Mouse (Mus musculus): Measurements from ENCODE around the gene Gm42688. TPM values are rescaled to one million over a fixed set of nuclear protein-coding genes. Genes with fewer than 3 reads are reported as not detected.

The Gm42688 gene
- 1 to 10 TPM; 6.3 to 6.5 TPM for total RNA-seq (2021)

- peak; percentile 90 for DNase-seq (ENCODE audit: extremely low spot score in 1 of 2, low spot score in 2 of 2)
- intact Hi-C loops (cut with DNase I) = loop anchor here (2.0 kb wide), 1 partner anchor 105 kb away; no protein-coding TSS in a partner anchor
These were observed at the start of gene Gm42688, which contains the start of gene Ccdc142 for GRCm38 (mm10) chr6:83101316-83101687. Gene Gm42688 (plus strand): TSS chr6:83101617. Gene Ccdc142 (plus strand): TSS chr6:83101601.

- intact Hi-C loops (cut with DNase I) = no loop called here
- DNase-seq (ENCODE audit: extremely low spot score in 1 of 2, low spot score in 2 of 2) = peak in 1 of 2 experiments; percentile 64
These were observed 48.1 kb upstream of the Gm42688 start for GRCm38 (mm10) chr6:83053136-83053960.

GRCm38 (mm10) chr6:83054074-83054851 lies 47.2 kb upstream of the Gm42688 start, which contains the start of gene Aup1:
Gene Aup1 (plus strand): TSS chr6:83054521.
- DNase-seq (ENCODE audit: extremely low spot score in 1 of 2, low spot score in 2 of 2) = peak; percentile 97
- intact Hi-C loops (cut with DNase I) = loop anchor here (2.0 kb wide), 1 partner anchor 57 kb away; no protein-coding TSS in a partner anchor

GRCm38 (mm10) chr6:83054871-83055431 lies 46.5 kb upstream of the Gm42688 start, which contains the start of gene Htra2:
Gene Htra2 (minus strand): TSS chr6:83055273.
- intact Hi-C loops (cut with DNase I) = loop anchor here (2.0 kb wide), 1 partner anchor 58 kb away; no protein-coding TSS in a partner anchor
- no peak for DNase-seq (ENCODE audit: extremely low spot score in 1 of 2, low spot score in 2 of 2)

- DNase-seq (ENCODE audit: extremely low spot score in 1 of 2, low spot score in 2 of 2) = peak in 1 of 2 experiments; percentile 40
- intact Hi-C loops (cut with DNase I) = no loop called here
These were observed 43.6 kb upstream of the Gm42688 start, which contains the start of gene Dqx1 for GRCm38 (mm10) chr6:83057790-83058189. Gene Dqx1 (plus strand): TSS chr6:83057844.

GRCm38 (mm10) chr6:83058725-83059124 lies 42.7 kb upstream of the Gm42688 start:
- no peak for DNase-seq (ENCODE audit: extremely low spot score in 1 of 2, low spot score in 2 of 2)
- intact Hi-C loops (cut with DNase I) = no loop called here

- intact Hi-C loops (cut with DNase I) = no loop called here
- no peak for DNase-seq (ENCODE audit: extremely low spot score in 1 of 2, low spot score in 2 of 2)
These were observed 35.4 kb upstream of the Gm42688 start for GRCm38 (mm10) chr6:83065995-83066394.

GRCm38 (mm10) chr6:83066441-83066840 lies 35.0 kb upstream of the Gm42688 start:
- DNase-seq (ENCODE audit: extremely low spot score in 1 of 2, low spot score in 2 of 2) = no peak
- intact Hi-C loops (cut with DNase I) = no loop called here

- no peak for DNase-seq (ENCODE audit: extremely low spot score in 1 of 2, low spot score in 2 of 2)
- intact Hi-C loops (cut with DNase I) = no loop called here
These were observed 33.2 kb upstream of the Gm42688 start for GRCm38 (mm10) chr6:83068221-83068620.

- no peak for DNase-seq (ENCODE audit: extremely low spot score in 1 of 2, low spot score in 2 of 2)
These were observed 32.5 kb upstream of the Gm42688 start for GRCm38 (mm10) chr6:83068706-83069487.

GRCm38 (mm10) chr6:83069488-83070246 lies 31.8 kb upstream of the Gm42688 start:
- intact Hi-C loops (cut with DNase I) = no loop called here
- DNase-seq (ENCODE audit: extremely low spot score in 1 of 2, low spot score in 2 of 2) = no peak

More at GRCm38 (mm10) chr6:83068706-83069487, 32.5 kb upstream of the Gm42688 start:
- intact Hi-C loops (cut with DNase I) = no loop called here

GRCm38 (mm10) chr6:83070247-83070310 lies 31.3 kb upstream of the Gm42688 start, which contains the start of gene Tlx2:
Gene Tlx2 (minus strand): TSS chr6:83070293.
- intact Hi-C loops (cut with DNase I) = no loop called here
- DNase-seq (ENCODE audit: extremely low spot score in 1 of 2, low spot score in 2 of 2) = no peak

GRCm38 (mm10) chr6:83070311-83071219 lies 30.9 kb upstream of the Gm42688 start:
- intact Hi-C loops (cut with DNase I) = no loop called here
- DNase-seq (ENCODE audit: extremely low spot score in 1 of 2, low spot score in 2 of 2) = no peak

- intact Hi-C loops (cut with DNase I) = no loop called here
- peak in 1 of 2 experiments; percentile 54 for DNase-seq (ENCODE audit: extremely low spot score in 1 of 2, low spot score in 2 of 2)
These were observed 30.2 kb upstream of the Gm42688 start for GRCm38 (mm10) chr6:83071220-83071619.

- no peak for DNase-seq (ENCODE audit: extremely low spot score in 1 of 2, low spot score in 2 of 2)
- intact Hi-C loops (cut with DNase I) = no loop called here
These were observed 26.4 kb upstream of the Gm42688 start for GRCm38 (mm10) chr6:83074979-83075378.

GRCm38 (mm10) chr6:83077630-83078323 lies 23.6 kb upstream of the Gm42688 start, which contains the start of gene Pcgf1:
Gene Pcgf1 (plus strand): TSS chr6:83077869.
- intact Hi-C loops (cut with DNase I) = loop anchor here (2.0 kb wide), 1 partner anchor 81 kb away; no protein-coding TSS in a partner anchor
- DNase-seq (ENCODE audit: extremely low spot score in 1 of 2, low spot score in 2 of 2) = no peak
